Mouse (Mus musculus) right cerebral cortex, postnatal 25 days (tissue): Measurements from ENCODE around the gene Fads3.

Experiments
- DNase-seq: peaks from one replicate; pipeline ENCODE4 v3.0.0; 2022

Gene Fads3

GRCm38 (mm10) chr19:10054361-10055075, 13.1 kb downstream of the Fads3 start:
- DNase-seq: no peak

GRCm38 (mm10) chr19:10055261-10055660, 13.9 kb downstream of the Fads3 start:
- no peak for DNase-seq

GRCm38 (mm10) chr19:10055783-10056660, 14.7 kb downstream of the Fads3 start:
- no peak for DNase-seq

DNA sequence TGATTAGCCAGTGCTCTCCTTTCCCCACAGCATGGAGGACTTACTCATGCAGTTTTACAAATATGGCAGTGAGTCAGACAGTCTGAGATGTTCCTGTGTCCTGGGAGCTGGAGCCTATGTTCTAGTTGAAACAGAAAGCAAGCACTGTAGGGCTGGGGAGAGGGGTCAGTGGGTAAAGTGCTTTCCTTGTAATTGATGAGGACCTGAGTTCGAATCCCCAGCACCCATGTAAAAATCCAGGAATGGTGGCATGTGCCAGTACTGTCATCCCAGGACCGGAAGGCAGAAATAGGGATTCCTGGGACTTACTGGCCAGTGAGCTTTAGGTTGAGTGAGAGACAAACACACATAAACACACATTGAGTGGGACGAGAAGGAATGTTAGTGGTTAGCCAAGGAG, 15.3 kb downstream of the Fads3 start:
- DNase-seq: no peak

DNA sequence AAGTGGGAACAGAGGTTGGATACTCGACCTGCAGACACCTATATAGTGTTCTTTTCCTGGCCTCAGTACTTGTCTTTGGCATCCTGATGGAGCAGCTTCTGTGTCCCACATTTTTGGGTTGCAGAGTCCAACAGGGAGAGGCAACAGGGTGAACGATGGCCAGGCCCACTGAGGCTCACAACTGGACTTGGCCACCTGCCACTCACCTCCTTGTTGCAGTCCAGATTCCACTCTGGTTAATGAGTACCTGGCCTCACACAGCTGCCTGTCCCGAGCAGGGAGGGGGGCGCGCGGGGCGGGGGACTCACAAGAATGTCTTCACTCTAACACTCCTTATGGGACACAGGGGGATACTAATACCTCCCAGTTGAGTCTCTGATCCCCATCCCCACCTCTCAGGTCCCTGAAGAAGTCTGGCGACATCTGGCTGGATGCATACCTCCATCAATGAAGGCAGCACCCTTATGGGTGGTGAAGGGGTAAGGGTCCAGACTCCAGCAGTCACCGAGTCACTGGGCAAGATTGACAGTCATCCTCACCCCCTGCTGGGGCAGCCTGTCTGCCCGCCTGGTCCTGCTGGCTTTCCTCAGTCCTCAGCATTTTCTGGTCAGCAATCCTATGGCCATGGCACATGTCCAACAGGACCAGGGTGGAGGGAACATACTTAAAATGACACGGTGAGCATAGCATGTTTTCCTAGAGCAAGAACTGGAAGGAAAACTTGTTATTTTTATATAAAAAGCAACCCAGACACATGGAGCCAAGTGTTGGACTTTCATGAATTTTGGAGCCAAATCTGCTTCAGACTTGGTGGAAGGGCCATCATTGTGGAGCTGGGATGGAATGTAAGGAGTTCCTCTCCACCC, 16.4 kb downstream of the Fads3 start:
- no peak for DNase-seq

DNA sequence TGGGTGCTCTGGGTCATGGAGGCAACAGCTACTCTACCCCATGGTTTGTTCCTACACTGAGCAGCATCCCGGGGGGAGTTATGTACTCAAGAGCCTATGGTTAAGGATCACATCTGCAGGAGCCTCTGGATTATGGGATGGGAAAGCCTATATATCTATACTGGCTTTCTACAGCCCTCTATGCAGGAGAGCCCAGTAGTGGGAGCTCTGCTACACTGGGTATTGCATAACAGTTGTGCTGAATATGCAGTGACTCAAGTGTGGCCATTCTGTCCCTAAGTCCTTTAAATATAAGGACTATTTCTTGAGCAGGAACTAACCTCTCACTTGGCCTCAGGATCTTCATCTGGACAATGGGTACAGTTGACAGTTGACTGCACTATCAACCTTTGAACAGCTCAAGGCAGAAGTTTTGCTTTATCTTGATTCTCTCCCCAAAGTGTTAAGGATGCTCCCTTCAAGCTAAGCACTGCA, 17.0 kb downstream of the Fads3 start:
- DNase-seq: no peak

- DNase-seq: no peak
Measured at GRCm38 (mm10) chr19:10058876-10059427, 17.6 kb downstream of the Fads3 start.

DNA sequence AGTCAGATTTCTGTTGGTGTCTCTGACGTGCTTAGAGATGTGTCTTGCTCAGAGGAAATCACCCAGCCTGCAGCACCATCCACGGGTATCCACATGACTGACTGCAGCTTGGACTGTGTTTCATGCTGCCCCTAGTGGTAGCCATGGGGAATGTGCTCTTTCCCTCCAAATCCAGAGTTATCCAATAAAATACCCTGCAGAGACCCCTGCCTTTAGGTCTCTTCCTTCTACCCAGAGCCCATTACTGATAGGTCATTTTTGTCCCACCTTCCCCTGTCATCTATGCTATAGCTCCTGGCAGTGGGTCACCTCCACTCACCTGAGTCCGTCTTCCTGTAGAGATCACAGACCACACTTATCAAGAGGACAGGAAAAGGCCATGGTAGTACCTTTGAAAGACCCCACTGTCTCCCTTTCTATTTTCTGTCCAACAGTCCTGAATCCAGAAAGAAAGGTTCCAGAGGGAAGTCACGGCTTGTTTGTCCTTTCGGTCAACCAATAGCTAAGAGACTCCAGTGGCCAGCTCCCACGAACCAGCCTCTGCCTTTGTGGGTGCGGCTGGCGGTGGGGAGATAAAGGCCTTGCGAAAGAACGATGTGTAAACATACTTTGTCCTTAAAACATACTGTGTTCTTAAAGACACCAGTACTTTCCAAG, 18.7 kb downstream of the Fads3 start:
- no peak for DNase-seq

DNA sequence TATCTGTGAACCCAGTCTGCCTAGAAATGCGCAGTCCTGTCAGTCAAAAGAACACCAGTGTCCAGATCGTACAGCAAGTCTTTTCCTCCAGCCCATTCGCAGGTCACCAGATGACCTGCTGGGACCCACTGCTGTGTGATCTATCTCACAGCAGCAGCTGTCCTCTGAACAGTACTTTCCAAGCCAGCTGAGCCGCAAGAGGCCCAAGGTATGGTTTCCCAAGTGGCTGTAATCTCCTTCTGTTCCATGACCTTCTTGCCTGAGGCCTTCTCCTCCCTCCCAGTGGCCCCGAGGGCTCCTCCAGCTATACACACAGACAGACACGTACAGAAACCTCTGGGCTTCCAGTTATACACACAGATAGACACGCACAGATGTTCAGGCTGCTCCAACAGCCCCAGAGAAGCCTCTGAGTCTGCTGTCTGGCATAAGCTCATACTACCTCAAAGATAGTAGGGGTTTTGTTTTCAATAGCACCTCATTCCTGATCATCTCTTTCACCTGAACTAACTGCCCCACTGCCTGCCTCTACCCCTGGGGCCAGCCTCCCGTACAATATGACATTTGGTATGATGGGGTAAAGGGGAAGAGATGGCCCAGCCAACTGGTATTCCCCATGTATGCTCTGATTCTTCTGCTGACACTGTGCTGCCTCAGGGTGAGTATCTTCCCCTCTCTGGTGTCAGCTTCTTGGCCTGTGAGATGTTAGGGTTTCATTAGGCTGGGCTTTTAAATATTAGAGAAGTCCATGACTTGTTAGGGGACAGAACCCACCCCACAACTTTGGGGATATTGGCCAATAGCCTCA, 19.6 kb downstream of the Fads3 start:
- DNase-seq: no peak

DNA sequence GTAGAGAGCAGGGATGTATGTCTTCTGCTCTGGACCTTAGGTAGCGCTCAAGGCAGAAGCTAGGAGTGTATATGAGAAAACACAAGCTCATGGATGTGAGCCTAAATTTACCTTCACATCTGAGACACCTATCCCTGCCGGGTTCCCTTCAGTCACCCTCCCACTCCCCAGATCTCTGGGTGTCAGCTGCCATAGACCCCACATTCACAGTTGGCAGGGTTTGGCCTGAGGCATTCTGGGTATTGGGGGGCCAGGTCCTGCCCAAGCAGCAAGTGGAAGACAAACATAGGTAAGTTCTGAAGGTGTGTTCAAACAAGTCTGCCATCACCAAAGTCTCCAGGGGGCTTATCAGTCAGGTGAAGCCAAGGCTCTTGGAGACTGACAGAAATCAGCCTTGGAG, 20.3 kb downstream of the Fads3 start:
- no peak for DNase-seq

DNA sequence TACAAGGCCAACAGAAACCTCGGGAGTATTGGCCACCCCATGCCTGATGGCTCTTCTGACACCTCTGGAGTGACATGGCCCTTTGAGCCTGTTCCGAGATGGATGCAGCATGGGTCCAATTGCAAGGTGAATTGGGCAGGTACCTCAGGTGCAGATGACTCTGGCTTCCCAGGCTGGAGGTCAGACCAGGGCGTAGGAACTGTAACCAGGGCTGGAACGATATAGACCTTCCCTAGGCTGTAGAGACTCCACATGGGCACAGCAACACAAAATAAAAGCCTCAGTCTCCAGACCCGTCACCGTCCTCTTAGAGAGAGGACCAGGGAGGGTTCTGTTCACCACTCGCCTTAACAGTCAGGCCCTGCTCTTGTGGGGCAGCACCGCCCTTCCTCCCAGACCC, 20.9 kb downstream of the Fads3 start:
- DNase-seq: no peak

DNA sequence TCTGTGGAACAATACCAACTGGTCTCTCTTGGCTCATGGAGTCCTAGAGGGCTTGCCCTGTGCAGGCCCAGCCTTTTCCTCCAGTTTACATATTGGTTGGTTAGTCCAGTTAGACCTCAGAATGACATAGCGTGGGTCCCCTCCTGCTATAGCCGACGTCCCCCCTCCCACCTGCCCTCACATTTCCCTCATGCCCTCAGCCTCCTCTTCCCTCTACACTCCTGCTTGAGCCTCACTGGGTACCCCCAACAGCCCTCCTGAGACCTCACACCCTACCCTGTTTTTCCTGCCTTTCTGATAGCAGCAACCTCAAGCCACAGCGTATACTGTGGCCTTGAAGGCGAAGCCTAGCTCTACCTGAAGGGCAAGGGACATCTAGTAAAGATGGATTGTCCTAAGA, 21.5 kb downstream of the Fads3 start:
- no peak for DNase-seq

DNA sequence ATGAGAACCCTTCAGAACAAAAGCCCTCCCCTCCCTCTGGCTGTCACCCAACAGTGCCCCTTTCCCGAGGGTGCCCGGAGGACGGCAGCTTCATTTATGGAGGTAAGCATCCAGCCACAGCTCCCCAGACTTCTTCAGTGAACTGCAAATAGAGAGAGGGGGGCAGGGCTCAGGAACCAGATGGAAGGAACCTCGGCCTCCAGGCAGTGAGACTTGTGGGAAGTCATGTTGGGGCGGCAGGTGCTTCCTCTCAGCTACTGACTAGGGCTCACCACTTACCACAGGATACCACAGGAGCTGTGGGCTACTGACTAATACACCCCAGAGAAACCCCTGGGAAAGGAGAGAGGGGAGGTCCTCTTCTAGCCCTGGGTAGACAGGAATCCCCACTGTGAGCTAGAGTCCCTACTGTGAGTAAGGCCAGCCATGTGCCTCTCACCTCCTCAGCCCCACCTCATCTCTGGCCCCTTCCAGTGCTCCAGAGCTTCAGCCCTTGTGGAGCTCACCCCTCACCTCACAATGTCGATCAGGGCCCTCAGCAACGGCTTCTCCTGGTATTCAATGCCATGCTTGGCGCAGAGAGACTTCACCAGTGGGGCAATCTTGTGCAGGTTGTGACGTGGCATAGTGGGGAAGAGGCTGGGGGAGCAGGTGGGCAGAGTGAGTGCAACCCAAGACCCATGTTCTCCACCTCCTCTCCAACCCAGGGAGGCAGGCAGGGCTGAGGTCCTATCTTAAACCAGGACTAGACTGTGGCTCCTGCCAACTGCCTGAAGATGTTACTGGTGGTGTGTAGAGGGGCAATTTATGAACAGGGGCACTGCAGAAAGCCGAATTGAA, 23.0 kb downstream of the Fads3 start:
- no peak for DNase-seq

DNA sequence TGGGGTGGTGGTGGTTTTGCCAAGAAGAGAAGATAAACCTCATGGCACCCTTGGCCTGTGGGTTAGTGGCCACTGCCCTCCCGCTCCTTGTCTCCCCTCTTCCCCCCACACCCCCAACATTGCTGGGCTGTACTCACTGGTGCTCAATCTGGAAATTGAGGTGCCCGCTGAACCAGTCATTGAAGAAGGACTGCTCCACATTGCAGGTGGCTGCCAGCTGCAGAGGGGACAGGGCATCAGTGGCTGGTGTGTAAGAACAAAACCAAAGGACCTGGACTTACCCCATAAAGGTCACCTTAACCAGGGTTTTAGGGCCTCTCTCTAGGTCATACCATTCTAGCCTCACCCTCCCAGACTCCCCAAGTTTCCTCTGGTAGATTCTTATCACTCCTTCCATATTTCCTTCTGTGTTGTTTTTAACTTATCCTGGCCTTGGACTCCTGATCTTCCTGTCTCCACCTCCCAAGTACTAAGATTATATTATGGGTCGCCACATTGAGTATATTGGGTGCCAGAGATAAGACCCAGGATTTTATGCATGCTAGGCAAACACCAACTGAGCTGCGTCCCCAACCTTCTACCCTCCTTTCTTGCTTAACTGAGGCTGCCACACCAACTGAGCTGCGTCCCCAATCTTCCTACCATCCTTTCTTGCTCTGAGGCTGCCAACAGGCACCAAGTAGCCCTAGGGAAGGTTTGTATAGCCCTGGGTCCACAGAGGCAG, 24.3 kb downstream of the Fads3 start:
- no peak for DNase-seq

DNA sequence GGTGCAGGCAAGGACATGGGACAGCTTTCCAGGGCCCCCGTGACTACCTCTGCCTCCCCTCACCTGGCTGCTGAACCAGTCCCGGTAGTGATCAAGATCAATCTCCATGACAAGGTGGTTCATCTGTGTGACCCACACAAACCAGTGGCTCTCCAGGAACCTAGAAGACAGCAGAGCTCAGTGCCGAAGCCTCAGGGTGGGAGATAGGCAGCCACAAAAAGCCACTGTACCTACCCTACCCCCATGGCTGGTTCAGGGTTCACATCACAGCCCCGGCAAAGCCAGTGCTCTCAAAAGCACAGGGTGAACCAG, 24.8 kb downstream of the Fads3 start:
- DNase-seq: no peak

- no peak for DNase-seq
Measured at GRCm38 (mm10) chr19:10066502-10066901, 25.1 kb downstream of the Fads3 start.

- no peak for DNase-seq
Measured at GRCm38 (mm10) chr19:10067701-10068100, 26.3 kb downstream of the Fads3 start.

- no peak for DNase-seq
Measured at GRCm38 (mm10) chr19:10070186-10070980, 29.0 kb downstream of the Fads3 start.

- DNase-seq: no peak
Measured at GRCm38 (mm10) chr19:10071166-10071565, 29.8 kb downstream of the Fads3 start.
